Mouse (Mus musculus) heart, embryonic 14.5 days (tissue): Measurements from ENCODE around the gene Psg17. TPM values are rescaled to one million over a fixed set of nuclear protein-coding genes. Genes with fewer than 3 reads are reported as not detected.

Experiments used
- polyA plus RNA-seq: library from polyadenylated mRNA; unstranded; fragments of >200 nt; fragmentation: Nextera tagmentation; extraction: Ambion mirVana; gene quantifications from 2 replicates; pipeline ENCODE4 v1.2.1, GENCODE M21; 2014

The Psg17 gene
- polyA plus RNA-seq, 1 experiment from 2014 or later: not detected

Other genes starting within 250 kb of the Psg17 start
- not detected in 2 replicates for gene Psg23, start 205.1 kb downstream of the Psg17 start, polyA plus RNA-seq
- gene Psg21, start 164.9 kb downstream of the Psg17 start, polyA plus RNA-seq: not detected in 2 replicates
- not detected in 2 replicates for gene Psg20, start 135.4 kb downstream of the Psg17 start, polyA plus RNA-seq
- gene Psg22, start 103.5 kb downstream of the Psg17 start, polyA plus RNA-seq: not detected in 2 replicates
- gene Psg19, start 23.1 kb downstream of the Psg17 start, polyA plus RNA-seq: not detected in 2 replicates
- 0.16 and 0.46 TPM in 2 replicates for gene Mill2, start 18.4 kb upstream of the Psg17 start, polyA plus RNA-seq
- 0.93 and 1.8 TPM in 2 replicates for gene Pglyrp1, start 49.7 kb upstream of the Psg17 start, polyA plus RNA-seq
- gene Ccdc61, start 88.8 kb upstream of the Psg17 start, polyA plus RNA-seq: 12.2 and 14.3 TPM in 2 replicates
- gene Nova2, start 104.3 kb upstream of the Psg17 start, polyA plus RNA-seq: 0.57 and 0.88 TPM in 2 replicates
- gene Nanos2, start 165.8 kb upstream of the Psg17 start, polyA plus RNA-seq: not detected in 2 replicates
- gene Mypop, start 169.6 kb upstream of the Psg17 start, polyA plus RNA-seq: 1.3 and 1.6 TPM in 2 replicates
- 14.8 and 17.8 TPM in 2 replicates for gene Irf2bp1, start 182.4 kb upstream of the Psg17 start, polyA plus RNA-seq
- not detected in 2 replicates for gene Foxa3, start 201.9 kb upstream of the Psg17 start, polyA plus RNA-seq
- 15.8 and 16.3 TPM in 2 replicates for gene Sympk, start 202.8 kb upstream of the Psg17 start, polyA plus RNA-seq
- not detected in 2 replicates for gene Rsph6a, start 233.1 kb upstream of the Psg17 start, polyA plus RNA-seq